Mouse (Mus musculus) forelimb bud, embryonic 11.5 days (tissue): ENCODE results near the gene Ptprb.

ENCODE experiments used
- DNase-seq: peaks from one replicate; pipeline ENCODE4 v3.0.0-alpha.2; 2012; ENCODE audit warnings: low read depth, low spot score

Gene Ptprb

DNA sequence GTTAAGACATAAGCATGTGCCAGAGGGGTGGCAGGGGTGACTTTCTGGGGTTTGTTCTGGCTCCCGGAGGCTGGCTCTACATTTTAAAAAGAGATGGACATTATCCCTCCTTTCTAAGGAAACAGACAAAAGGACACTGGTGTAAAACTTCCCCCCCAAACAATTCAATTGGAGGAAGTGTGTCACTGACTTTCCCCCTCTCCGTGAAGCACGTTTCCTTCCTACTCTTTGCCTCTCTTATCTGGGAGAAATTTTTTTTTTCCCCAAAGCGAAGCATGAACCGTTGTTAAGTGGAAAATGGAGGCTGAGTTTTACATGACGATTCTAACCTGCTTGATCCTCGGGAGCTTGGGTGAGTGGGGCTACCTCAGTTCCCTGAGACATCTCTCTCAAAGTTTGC is at the start of gene Ptprb:
Gene Ptprb, plus strand, starts transcription at position 244 of the 400 bp plus-strand sequence.
- DNase-seq, result no peak

DNA sequence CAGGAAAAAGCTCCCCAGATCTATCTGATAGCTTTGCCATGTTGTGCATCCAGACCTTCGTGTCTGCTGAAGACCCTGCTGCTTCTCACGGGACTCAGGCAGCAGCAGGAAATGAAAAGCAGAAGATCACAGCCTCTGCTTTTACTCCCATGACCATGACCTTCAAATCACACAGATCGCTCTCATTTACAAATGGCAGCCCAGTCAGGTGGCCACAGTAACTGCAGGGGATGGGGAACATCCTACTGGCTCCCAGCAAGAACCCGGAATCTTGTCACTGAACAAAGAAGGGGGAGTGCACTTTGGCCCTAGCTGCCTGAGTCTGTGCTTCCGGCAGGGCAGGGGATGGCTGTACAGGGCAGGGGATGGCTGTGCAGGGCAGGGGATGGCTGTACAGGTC is 40.0 kb upstream of the Ptprb start:
- DNase-seq, result no peak

DNA sequence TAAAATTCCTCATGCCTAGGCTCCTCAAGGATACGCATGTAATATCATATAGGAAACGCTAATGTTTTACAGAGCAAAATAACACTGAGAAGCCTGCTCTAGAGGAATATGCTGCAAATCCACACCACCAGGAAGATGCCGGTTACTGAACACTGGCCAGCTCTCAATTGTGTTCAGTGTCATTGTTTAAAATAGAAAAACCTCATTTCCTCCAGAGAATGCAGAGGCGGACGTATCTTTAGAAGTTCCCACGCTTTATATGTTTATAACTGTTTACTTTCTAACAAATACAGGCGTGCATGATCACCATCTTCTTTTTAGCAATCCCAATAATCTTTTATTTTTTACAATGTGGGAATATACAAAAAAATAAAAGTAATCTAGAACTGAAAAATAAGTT is 33.1 kb upstream of the Ptprb start:
- DNase-seq, result no peak

DNA sequence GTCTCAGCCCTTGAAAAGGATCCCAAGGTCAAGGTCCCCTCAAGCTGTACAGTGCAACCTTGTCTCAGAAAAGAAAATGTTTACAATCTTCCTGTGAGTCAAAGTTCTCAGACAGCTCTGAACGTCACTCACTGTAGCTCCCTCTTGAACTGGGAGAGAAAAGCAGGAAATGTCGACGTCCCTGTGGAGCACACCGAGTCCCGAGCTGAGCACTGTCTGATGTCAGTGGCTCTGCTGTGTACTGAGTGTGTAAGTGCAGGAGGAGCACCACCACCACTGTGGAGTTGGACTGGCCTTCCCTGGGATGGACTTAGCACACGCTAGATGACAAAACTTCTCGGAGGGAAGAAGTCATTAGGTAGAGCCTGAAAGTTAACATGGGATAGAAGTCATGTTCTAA is 31.9 kb upstream of the Ptprb start:
- no peak for DNase-seq

DNA sequence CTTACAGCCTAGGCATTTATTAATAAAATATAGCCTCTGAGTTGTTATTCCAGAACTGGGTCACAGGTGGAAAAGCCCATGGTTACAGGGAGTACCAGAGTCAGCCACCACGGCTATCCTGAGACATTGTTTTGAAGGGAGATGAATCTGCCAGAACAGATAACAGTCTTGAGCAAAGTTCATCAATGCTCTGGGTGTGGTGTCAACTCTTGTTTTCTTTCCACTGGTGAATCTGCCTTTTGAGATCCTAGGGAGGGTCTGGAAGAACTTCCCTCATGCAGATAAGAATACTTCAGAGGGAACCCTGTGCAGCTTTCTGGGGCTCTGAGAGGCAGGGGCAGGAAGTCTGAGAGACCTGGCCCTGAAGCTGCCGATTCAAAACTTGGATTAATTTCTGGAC is 29.7 kb upstream of the Ptprb start:
- no peak for DNase-seq

DNA sequence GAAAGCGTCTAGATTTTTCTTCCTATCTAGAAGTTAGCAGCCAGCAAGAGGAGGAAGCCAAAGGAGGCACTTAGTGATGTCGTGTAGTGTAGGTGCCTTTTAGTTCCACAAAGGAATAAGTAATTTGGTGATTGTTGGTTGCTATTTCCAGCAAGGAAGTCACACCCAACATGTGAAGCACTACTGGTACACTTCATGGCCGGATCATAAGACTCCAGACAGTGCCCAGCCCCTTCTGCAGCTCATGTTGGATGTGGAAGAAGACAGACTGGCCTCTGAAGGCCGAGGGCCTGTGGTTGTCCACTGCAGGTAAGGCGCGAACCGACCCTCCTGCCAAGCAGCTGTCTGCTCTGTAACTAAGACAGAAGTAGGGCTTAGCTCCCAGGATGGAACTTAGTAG is 22.7 kb upstream of the Ptprb start:
- DNase-seq, result no peak

DNA sequence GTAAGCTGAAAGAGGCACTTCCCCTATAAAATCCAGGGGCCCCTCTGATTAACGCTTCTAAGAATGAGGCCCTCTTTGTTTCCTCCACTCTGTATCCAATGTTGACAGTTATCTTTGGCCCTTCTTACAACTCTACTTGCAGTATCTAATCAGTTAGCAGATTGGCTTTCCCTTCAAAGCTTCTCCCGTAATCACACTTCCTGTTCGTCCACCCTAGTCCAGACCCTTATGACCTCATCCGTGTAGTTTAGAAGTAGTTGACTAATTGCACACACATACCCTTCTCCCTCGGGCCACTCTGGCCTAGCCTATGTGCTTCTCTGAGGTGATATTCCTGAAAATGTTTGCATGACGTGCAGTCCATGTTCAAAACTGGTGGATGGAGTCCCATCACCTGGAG is 21.4 kb upstream of the Ptprb start:
- no peak for DNase-seq

DNA sequence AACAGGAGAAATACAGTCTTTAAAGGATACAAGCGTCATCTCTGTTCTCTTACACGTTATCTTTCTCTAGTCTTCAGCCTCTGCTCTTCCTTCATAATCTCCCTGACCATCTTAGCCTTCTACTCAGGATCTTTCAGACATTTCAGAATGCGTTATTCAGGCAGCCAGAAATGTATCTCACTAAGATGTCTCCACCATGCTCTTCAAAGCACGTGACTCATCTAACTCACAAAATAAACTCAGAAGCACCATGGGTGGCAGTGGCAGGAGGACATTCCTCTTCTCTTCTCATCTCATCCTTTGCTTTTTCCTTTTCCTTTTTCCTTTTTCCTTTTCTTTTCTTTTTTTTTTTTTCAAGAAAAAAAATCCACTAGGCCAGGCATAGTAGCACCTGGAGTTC is 16.0 kb upstream of the Ptprb start:
- DNase-seq, result no peak

DNA sequence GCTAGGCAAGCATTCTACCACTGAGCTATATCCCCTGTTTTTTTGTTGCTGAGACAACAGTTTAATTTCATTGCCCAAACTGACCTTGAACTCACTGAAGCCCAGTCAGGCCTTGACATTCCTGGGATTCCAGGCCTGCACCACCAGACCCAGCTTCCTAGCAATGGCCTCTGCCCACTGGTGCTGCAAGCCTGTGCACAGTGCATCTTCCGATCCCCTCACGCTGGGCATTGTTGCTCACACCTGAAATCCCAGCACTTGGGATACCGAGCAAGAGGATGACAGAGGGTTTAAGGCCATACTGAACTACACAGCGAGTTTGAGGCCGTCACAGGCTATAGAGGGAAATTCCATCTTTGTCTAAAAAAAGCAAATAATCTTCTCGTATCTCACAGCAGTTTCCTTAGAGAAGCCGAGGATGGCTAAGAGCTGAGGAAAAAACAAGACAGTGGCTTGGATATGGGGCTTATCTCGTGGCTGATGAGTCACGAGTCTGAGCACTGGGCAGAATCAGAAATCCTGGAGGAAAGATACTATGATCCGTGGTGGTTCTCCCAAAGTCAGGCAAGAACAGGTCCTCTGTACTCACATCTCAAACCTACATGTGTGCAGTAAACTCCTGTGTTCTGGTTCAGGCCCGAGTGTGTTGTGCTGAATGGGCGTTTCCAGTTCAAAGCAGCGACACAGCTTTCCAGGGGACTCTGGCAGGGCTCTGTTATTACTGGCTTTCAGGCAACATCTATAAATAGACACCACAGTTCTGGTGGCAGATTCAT is 14.5 kb upstream of the Ptprb start:
- DNase-seq, result no peak

DNA sequence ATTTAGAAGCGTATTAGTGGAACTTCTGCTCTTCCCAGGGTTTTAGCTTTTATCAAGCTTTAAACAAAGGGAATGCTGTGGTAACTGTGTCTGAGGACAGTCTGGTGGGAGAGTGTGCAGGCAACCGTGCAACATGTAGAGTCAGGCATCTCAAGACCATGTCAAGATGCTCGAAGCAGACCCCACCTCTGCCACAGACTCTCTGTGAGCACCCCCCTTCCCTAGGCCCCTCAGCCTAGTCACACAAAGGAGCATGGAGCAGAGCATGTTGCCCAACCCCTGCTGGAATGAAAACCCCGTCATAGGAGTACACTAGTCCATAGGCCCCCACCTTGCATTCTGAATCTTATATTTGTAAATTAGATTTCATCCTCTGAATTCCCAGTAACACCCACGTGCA is 13.8 kb upstream of the Ptprb start:
- no peak for DNase-seq

DNA sequence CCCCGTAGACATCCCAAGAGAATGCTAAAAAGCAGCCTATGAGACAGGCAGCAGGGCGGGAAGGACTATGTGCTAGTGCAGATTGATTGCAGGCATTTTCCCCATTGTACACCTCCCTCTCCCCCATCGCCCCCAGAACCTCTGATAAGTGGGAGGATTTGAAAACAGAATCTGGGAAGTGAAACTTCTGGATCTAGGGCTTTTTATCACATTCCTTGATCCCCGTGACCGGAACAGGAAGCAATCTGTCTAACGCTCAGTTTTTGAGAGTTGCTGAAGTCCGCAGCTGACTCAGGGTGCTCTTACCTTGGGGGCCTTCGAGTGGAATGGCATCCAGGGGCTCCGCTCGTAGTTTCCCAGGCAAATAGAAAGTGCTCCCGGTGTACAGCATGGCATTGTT is 10.8 kb upstream of the Ptprb start:
- no peak for DNase-seq

DNA sequence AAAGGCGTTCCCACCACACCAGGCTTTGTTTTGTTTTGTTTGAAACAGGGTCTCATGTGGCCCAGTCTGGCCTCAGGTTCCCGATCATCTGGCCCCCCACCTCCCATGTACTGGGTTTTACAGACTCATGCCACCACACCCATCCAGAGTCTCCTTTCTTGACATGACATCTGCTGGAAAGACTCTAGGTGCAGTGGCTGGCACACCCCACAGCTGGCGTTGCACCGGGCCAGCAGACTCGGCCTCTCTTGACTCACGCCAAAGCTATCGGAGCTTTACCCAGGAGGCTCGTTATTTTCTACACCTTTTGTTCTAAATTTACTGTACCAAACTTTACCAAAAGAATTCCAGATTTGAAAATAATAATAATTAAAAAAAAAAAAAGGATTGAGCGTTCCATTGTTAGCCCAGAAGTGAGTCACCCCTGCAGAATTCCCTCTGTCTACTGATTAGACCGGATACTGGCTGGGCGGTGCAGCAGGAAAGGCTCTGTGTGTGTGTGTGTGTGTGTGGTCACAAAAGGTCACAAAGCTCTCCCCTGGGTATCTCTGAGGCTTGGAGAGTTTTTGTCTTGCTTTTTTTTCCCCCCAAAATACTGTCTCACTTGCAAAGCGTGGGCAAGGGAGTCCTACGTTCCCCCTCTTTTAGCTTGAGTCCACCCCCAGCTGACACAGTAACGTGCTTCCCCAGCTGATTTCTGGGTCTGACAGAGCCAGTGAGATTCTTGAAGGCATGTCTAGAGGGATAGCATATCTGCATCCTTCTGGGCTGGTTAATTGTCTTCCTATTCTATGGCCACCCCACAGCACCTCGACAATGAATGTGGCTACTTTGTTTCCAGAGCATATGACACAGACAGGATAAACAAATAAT is 8.5 kb upstream of the Ptprb start:
- no peak for DNase-seq

DNA sequence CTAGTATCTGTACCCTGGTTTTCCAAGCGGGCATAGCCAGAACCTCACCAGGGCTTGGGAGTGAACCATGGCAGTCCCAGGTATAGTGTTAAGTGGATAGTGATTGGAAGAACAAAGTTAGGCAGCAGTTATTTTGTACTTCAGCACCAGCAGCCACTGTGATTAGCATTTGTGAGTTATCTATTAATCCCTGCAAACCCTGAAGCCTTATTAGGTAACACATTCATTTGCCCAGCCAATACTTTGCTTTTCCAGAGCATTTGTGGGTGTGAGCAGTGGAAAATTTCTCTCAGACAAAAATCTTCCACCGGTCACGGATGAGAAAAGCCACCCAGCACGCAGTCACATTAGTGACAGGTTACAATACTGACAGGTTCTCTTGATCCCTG is 7.9 kb upstream of the Ptprb start:
- no peak for DNase-seq

DNA sequence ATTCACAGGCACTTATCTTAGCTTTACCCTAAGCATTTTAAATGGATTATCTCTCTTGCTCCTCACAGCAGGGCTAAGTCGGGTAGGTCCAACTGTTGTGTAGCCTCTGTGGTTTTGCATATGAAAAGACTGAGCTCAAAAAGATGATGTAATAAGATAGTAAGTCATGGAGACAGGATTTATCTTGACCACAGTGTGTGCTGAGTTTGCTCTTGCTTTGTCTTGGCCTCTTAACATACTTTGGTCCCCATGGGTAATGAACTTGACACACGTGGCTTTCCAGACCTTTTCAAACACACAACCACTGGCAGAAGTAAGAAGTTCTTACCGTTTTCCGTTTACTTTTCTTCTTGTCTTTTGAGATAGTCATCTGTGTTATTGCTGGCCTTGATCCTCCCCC is 7.0 kb upstream of the Ptprb start:
- no peak for DNase-seq

DNA sequence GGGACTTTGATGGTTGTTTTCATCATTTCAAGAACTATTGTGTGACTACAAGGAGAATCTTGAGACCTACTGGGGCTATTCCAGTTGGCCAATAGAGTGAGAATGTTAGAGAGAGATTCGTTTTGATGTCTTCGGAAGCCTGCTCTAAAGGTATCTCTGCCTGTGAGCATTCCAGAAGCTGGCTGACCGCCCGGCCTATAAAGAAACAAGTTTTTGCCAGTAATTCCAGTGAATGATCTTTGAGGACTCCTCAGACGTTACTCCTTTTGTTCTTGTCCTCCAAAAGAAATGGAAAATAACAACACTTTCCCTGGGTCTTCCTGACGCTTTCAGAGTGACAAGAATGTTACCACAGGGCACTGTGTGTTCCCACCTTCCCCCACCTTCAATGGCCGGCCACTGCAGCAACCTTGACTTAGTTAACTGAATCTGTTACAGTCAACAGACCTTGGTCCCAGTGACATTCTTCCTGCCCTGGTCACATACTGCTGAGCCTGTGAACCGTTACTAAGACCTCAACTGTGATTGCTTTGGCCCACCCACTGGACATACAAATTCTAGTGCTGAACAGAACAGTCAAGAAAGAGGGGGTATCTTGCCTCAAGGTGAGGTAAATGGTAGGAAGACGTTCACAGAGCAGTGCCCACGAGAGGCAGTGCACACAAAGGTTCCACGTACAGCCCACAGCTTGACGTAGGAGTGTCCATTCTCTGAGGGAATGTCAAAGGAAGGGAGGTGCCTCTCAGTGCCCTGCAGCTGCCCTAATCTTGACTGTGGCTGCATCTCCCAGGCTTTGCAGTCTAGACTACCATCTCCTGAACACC is 4.5 kb upstream of the Ptprb start:
- no peak for DNase-seq

DNA sequence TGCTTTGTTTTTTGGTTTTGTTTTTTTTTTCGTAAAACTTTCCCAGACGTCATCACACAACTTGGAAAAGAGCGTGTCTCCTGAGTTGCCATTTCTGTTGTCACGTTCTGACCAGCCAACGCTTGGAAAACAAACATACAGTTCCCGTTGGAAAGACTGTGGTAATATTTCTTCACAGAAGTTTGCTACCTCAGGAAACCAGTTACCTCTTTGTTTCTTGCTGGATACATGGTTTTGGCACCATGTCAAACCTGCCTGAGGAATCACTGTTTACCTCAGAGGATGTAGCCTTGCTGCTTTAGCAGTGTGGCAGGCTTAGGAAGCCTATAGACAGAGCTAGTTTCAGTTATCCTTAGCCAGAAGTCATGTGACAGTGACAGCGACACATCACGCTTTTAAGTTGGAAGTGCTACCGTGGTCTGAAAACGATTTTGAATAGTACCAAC is 3.8 kb upstream of the Ptprb start:
- no peak for DNase-seq

DNA sequence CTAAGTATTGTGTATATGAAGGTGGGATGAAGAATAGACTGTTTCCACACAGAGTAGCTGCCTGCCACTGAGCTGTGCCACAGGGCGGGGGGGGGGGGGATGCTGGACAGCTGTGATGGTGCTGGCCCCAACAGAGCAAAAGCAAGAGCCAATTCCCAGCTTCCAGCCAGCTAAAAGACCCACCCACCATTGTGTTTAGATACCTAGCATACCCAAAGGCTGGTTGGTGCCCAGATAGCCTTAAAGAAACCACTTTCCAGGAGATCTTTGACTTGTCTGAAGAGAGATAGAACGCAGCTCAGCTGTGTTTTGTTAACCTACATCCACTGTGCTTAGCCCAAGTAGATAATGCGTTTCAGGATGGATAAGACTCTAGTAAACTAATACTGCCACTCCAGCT is 3.2 kb upstream of the Ptprb start:
- no peak for DNase-seq

DNA sequence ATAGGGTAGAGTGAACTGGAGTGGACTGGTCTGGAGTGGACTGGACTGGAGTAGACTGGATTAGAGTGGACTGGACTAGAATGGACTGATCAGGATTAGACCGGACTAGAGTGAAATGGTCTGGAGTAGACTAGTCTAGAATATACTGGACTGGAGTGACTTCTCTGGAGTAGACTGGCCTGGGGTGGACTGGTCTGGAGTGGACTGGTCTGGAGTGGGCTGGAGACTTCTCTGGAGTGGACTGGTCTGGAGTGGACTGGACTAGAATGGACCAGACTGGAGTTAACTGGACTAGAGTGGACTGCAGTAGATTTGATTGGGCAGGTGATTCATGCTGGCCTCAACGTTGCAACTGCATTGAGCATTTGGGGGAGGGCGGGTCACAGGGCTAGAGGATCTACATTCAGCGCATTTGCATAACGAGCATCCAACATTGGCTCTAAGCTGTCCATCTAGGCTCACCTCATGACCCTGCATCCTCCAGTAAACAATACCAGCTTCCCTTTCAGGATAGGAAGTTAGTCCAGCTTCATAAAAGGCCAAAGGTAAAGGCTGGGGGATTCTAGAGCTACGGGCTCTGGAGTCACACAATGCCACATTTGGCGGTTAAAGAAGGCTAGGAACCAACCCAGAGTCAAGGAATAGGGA is 11.5 kb downstream of the Ptprb start:
- DNase-seq, result no peak

DNA sequence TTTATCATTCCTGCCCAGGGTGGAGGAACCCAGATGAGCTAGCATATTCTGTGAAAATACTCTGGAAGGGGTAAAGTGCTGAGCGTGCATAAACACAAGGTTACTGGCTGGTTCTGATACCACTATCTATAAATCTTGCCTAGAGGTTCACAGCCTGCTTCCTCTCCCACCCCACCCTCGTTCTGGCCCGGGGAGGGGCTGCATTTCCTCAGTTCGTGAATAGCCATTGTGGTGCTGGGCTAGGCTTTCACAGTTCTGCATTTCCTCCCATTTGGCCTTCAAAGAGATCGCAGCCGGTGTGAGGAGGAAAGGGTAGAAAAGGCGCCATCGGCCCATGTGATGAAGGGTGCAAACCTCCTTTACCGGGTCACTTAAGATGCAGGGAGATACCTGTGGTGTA is 12.8 kb downstream of the Ptprb start:
- no peak for DNase-seq

DNA sequence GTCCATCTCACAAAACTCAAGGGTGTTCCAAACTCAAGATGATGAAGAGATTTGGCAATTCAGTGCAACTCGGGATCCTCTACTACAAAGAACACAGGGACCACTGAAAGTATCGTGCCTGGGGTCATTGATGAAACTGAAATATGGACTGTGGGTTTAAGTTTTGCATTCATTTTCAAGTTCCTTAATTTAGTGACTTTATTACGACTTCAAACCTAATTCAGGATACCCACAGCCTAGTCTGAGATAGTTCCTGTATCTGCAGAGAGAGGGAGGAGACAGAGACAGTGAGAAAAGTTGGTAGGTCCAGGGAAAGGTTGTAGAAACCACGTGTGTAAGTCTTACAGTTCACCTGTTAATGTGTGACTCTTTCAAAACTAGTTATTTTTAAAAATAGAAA is 15.2 kb downstream of the Ptprb start:
- no peak for DNase-seq

DNA sequence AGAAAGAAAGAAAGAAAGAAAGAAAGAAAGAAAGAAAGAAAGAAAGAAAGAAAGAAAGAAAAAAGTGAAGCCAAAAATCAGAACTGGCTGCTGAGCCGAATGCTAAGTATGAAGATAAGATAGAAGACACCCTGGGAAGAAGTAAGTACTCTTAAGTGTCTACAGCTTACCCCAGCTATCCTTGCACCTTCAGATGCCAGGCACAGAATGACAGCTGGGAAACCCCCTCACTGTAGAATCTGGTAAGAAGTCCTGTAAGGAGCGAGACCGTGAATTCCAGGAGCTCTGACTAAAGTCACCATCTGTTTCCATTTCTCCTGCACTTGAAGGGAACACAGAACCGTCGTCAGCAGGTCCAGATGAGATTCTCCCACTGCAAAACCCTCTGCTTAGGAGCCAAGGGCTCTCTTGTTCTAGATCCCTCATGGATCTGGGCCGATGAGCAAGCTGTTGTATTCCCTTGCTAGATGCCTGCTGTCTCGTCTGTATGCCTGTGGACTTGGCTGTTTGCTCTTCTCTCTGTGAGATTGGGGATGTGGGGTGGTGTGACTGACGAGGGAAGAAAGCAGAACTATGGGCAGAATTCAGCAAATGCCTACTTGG is 15.9 kb downstream of the Ptprb start:
- DNase-seq, result no peak
